Mouse (Mus musculus): Measurements from ENCODE around the gene Med4. TPM values are rescaled to one million over a fixed set of nuclear protein-coding genes. Genes with fewer than 3 reads are reported as not detected.
"Not testable (repeated sequence)": the region's sequence is repeated elsewhere in the genome, so short reads cannot be mapped to it uniquely, and the experiment has no call there.

Gene Med4
- total and polyA plus RNA-seq, 2 experiments from 2014 or later, result 19.4 to 77.1 TPM

- no peaks in the 10 kb centered on the region for H3K27me3 ChIP-seq (ENCODE audit: insufficient read depth, low read length)
- peaks cover 7% of the 10 kb centered on the region for H3K4me1 ChIP-seq (ENCODE audit: insufficient read depth, low read length)
- no peak overlapping the region for H3K4me2 ChIP-seq (ENCODE audit: low read depth, low read length)
- no peak overlapping the region for H3K27ac ChIP-seq
- H3K9ac ChIP-seq (replicated peaks; ENCODE audit: low read length), result no peak overlapping the region
- TF ChIP-seq CTCF (IDR thresholded peaks at IDR 0.05; ENCODE audit: low read depth), result no peak
- H3K9me3 ChIP-seq (ENCODE audit: low read length), result no peaks in the 10 kb centered on the region
- 73% methylated on average over 11 of the region's 11 CpGs for WGBS
- H3K36me3 ChIP-seq (ENCODE audit: insufficient read depth, low read length), result peaks cover 6% of the 10 kb centered on the region; the same call in 1 of the 2 replicates
- no peak overlapping the region for H3K4me3 ChIP-seq (ENCODE audit: low read length)
- DNase-seq (ENCODE audit: low spot score) (no peak), ATAC-seq (no peak)
These were observed 2.0 kb upstream of the Med4 start for GRCm38 (mm10) chr14:73507702-73508376.

GRCm38 (mm10) chr14:73508630-73509395, 1.0 kb upstream of the Med4 start:
- Histone ChIP-seq H3K4me1 (ENCODE audit: insufficient read depth, low read length) (peaks cover 7% of the 10 kb centered on the region), H3K36me3 (ENCODE audit: insufficient read depth, low read length) (peaks cover 6% of the 10 kb centered on the region; the same call in 1 of the 2 replicates), H3K27ac (no peak overlapping the region), H3K4me2 (ENCODE audit: low read depth, low read length) (no peak overlapping the region), H3K27me3 (ENCODE audit: insufficient read depth, low read length) (no peaks in the 10 kb centered on the region), H3K9ac (replicated peaks; ENCODE audit: low read length) (no peak overlapping the region), H3K4me3 (ENCODE audit: low read length) (no peak overlapping the region), H3K9me3 (ENCODE audit: low read length) (no peaks in the 10 kb centered on the region)
- TF ChIP-seq CTCF (IDR thresholded peaks at IDR 0.05; ENCODE audit: low read depth), result no peak
- DNase-seq (ENCODE audit: low spot score) (no peak), ATAC-seq (no peak)
- WGBS, result 97% methylated on average over 6 of the region's 6 CpGs

GRCm38 (mm10) chr14:73524136-73524535, 14.3 kb downstream of the Med4 start:
- no peak overlapping the region for H3K27ac ChIP-seq
- TF ChIP-seq CTCF (IDR thresholded peaks at IDR 0.05; ENCODE audit: low read depth), result no peak
- H3K27me3 ChIP-seq (ENCODE audit: insufficient read depth, low read length), result no peaks in the 10 kb centered on the region
- 81% methylated on average over 3 of the region's 3 CpGs for WGBS
- DNase-seq (ENCODE audit: low spot score) (no peak), ATAC-seq (no peak)
- no peaks in the 10 kb centered on the region for H3K9me3 ChIP-seq (ENCODE audit: low read length)
- H3K4me1 ChIP-seq (ENCODE audit: insufficient read depth, low read length), result no peaks in the 10 kb centered on the region
- H3K4me2 ChIP-seq (ENCODE audit: low read depth, low read length), result peak overlapping the region; percentile 34
- H3K4me3 ChIP-seq (ENCODE audit: low read length), result no peak overlapping the region
- H3K9ac ChIP-seq (replicated peaks; ENCODE audit: low read length), result no peak overlapping the region
- no peaks in the 10 kb centered on the region for H3K36me3 ChIP-seq (ENCODE audit: insufficient read depth, low read length)

GRCm38 (mm10) chr14:73524766-73525448, 15.1 kb downstream of the Med4 start, which contains the start of gene Sucla2:
Gene Sucla2 (plus strand): TSS chr14:73525319.
- WGBS, result 1% methylated on average over 36 of the region's 41 CpGs
- no peaks in the 10 kb centered on the region for H3K9me3 ChIP-seq (ENCODE audit: low read length)
- H3K4me3 ChIP-seq (ENCODE audit: low read length), result peak within 1 kb of the TSS; percentile 47

GRCm38 (mm10) chr14:73528661-73529060, 18.8 kb downstream of the Med4 start:
- H3K4me1 ChIP-seq (ENCODE audit: insufficient read depth, low read length); H3K4me3 ChIP-seq (ENCODE audit: low read length); H3K36me3 ChIP-seq (ENCODE audit: insufficient read depth, low read length); H3K27ac ChIP-seq; H3K27me3 ChIP-seq (ENCODE audit: insufficient read depth, low read length); ATAC-seq; DNase-seq (ENCODE audit: low spot score); H3K9me3 ChIP-seq (ENCODE audit: low read length); H3K9ac ChIP-seq (replicated peaks; ENCODE audit: low read length); H3K4me2 ChIP-seq (ENCODE audit: low read depth, low read length): not testable (repeated sequence)
- WGBS, result 91% methylated on average over 3 of the region's 3 CpGs

More at GRCm38 (mm10) chr14:73524766-73525448, 15.1 kb downstream of the Med4 start, which contains the start of gene Sucla2:
- Histone ChIP-seq H3K9ac (replicated peaks; ENCODE audit: low read length) (peak within 1 kb of the TSS; percentile 57), H3K27me3 (ENCODE audit: insufficient read depth, low read length) (no peaks in the 10 kb centered on the region), H3K4me1 (ENCODE audit: insufficient read depth, low read length) (no peaks in the 10 kb centered on the region), H3K27ac (peak within 1 kb of the TSS; percentile 93), H3K36me3 (ENCODE audit: insufficient read depth, low read length) (no peaks in the 10 kb centered on the region), H3K4me2 (ENCODE audit: low read depth, low read length) (peak within 1 kb of the TSS; percentile 40)
- peak; percentile 99 for TF ChIP-seq CTCF (IDR thresholded peaks at IDR 0.05; ENCODE audit: low read depth)
- peak; percentile 100 for ATAC-seq
- DNase-seq (ENCODE audit: low spot score), result peak; percentile 98

- no peak overlapping the region for H3K4me2 ChIP-seq (ENCODE audit: low read depth, low read length)
- H3K27me3 ChIP-seq (ENCODE audit: insufficient read depth, low read length), result no peaks in the 10 kb centered on the region
- H3K4me3 ChIP-seq (ENCODE audit: low read length), result no peak overlapping the region
- H3K36me3 ChIP-seq (ENCODE audit: insufficient read depth, low read length), result no peaks in the 10 kb centered on the region
- no peak overlapping the region for H3K9ac ChIP-seq (replicated peaks; ENCODE audit: low read length)
- WGBS, result 69% methylated on average over 6 of the region's 6 CpGs
- H3K9me3 ChIP-seq (ENCODE audit: low read length), result no peaks in the 10 kb centered on the region
- TF ChIP-seq CTCF (IDR thresholded peaks at IDR 0.05; ENCODE audit: low read depth), result no peak
- H3K27ac ChIP-seq, result no peak overlapping the region
- ATAC-seq, result peak; percentile 58; the same call in 1 of the 2 replicates
- no peaks in the 10 kb centered on the region for H3K4me1 ChIP-seq (ENCODE audit: insufficient read depth, low read length)
- no peak for DNase-seq (ENCODE audit: low spot score)
These were observed 24.1 kb downstream of the Med4 start for GRCm38 (mm10) chr14:73533755-73534465.
